Comparison of ENCODE assay signal across 24 mouse cellular contexts in the genomic region with DNA sequence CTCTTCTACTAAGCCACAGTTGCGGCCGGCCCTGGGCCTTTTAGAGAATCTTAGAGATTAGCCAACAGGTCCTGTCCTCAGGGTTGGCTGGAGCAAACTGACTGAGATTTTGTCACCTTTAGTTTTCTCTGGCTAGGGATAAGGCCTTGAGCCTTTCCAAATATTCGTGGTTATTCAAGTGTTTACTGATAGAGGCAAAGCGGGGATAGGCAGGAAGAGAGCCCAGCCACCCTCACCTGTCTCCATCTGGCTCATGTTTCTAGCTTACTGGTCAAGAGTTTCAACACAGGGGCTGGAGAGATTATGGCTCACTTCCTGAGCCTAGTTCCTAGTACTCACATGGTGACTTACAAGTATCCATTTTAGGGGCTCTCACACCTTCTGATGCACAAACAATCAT.
"Had no signal": no experiment of that assay in that cellular context is flagged by ENCODE, and none has a peak within 500 bp of the region (broad histone marks: within the 10 kb centered on the region; RNA-seq: fewer than 3 reads in every experiment).

No protein-coding gene starts in this region.

- DNase-seq: gastrocnemius, adult 2 months; gastrocnemius, postnatal 10 days; gastrocnemius, postnatal 25 days; heart, adult 18-20 months; heart, postnatal 4 days; kidney, adult 18-20 months; kidney, adult 8-10 months; kidney, postnatal 10 days; kidney, postnatal 25 days; kidney, postnatal 4 days had no signal

- ATAC-seq: forebrain, embryonic 16.5 days; hindbrain, embryonic 16.5 days; inflammation-experienced regulatory T-cells, adult 6 months; intestine, embryonic 15.5 days; intestine, postnatal 0 days had no signal

- H3K4me3 ChIP-seq: gastrocnemius, adult 2 months; heart, embryonic 12.5 days; heart, embryonic 15.5 days; hindbrain, embryonic 10.5 days; hindbrain, embryonic 12.5 days; intestine, embryonic 15.5 days; layer of hippocampus, adult 2 months; left cerebral cortex, adult 2 months; limb, embryonic 10.5 days; limb, embryonic 12.5 days had no signal

- H3K4me1 ChIP-seq: hindbrain, embryonic 12.5 days; intestine, embryonic 15.5 days; limb, embryonic 12.5 days had no signal

- H3K27ac ChIP-seq: gastrocnemius, adult 2 months; heart, embryonic 15.5 days; hindbrain, embryonic 14.5 days; intestine, embryonic 15.5 days; layer of hippocampus, adult 2 months; left cerebral cortex, adult 2 months; limb, embryonic 10.5 days; limb, embryonic 12.5 days had no signal

- H3K36me3 ChIP-seq: heart, embryonic 15.5 days; intestine, embryonic 15.5 days had no signal

- H3K9ac ChIP-seq: heart, embryonic 12.5 days; heart, embryonic 15.5 days; hindbrain, embryonic 12.5 days; hindbrain, embryonic 14.5 days; intestine, embryonic 15.5 days; limb, embryonic 12.5 days had no signal

- H3K27me3 ChIP-seq: heart, embryonic 12.5 days; heart, embryonic 15.5 days; hindbrain, embryonic 12.5 days; intestine, embryonic 15.5 days; limb, embryonic 12.5 days had no signal

- H3K9me3 ChIP-seq: heart, embryonic 12.5 days; heart, embryonic 15.5 days; hindbrain, embryonic 10.5 days; hindbrain, embryonic 12.5 days; intestine, embryonic 15.5 days; limb, embryonic 10.5 days; limb, embryonic 12.5 days had no signal

- H3K4me2 ChIP-seq: heart, embryonic 12.5 days; heart, embryonic 15.5 days; hindbrain, embryonic 12.5 days; hindbrain, embryonic 14.5 days; intestine, embryonic 15.5 days; limb, embryonic 12.5 days had no signal
